Mouse (Mus musculus): ENCODE data around the gene Fth1.

Fth1 gene

GRCm38 (mm10) chr19:9992011-9992958, 11.9 kb downstream of the Fth1 start:
- DNase-seq (ENCODE audit: low read depth): no peak

GRCm38 (mm10) chr19:9993036-9993656, 12.7 kb downstream of the Fth1 start:
- peak; percentile 87 for DNase-seq (ENCODE audit: low read depth)

GRCm38 (mm10) chr19:9997204-9998062, 17.0 kb downstream of the Fth1 start:
- DNase-seq (ENCODE audit: low read depth): no peak

- no peak for DNase-seq (ENCODE audit: low read depth)
These were observed 17.6 kb downstream of the Fth1 start for GRCm38 (mm10) chr19:9998063-9998416.

GRCm38 (mm10) chr19:9998736-9999486, 18.5 kb downstream of the Fth1 start:
- no peak for DNase-seq (ENCODE audit: low read depth)

GRCm38 (mm10) chr19:10000330-10000729, 19.9 kb downstream of the Fth1 start:
- DNase-seq (ENCODE audit: low read depth): peak; percentile 54

- DNase-seq (ENCODE audit: low read depth): no peak
These were observed 21.0 kb downstream of the Fth1 start, which contains the start of the genes Best1 and Rab3il1 for GRCm38 (mm10) chr19:10001206-10001969. Gene Best1, minus strand, starts transcription at chr19:10001633. Gene Rab3il1, plus strand, starts transcription at chr19:10001669.

GRCm38 (mm10) chr19:10003696-10004095, 23.3 kb downstream of the Fth1 start:
- no peak for DNase-seq (ENCODE audit: low read depth)

GRCm38 (mm10) chr19:10011408-10011807, 31.0 kb downstream of the Fth1 start:
- DNase-seq (ENCODE audit: low read depth): no peak

GRCm38 (mm10) chr19:10012827-10013278, 32.5 kb downstream of the Fth1 start:
- DNase-seq (ENCODE audit: low read depth): no peak

- no peak for DNase-seq (ENCODE audit: low read depth)
These were observed 33.0 kb downstream of the Fth1 start for GRCm38 (mm10) chr19:10013348-10013747.

- no peak for DNase-seq (ENCODE audit: low read depth)
These were observed 33.5 kb downstream of the Fth1 start for GRCm38 (mm10) chr19:10013913-10014312.

GRCm38 (mm10) chr19:10014824-10015223, 34.4 kb downstream of the Fth1 start:
- DNase-seq (ENCODE audit: low read depth): no peak

GRCm38 (mm10) chr19:10015442-10015841, 35.0 kb downstream of the Fth1 start:
- DNase-seq (ENCODE audit: low read depth): no peak

GRCm38 (mm10) chr19:10016151-10016550, 35.8 kb downstream of the Fth1 start:
- DNase-seq (ENCODE audit: low read depth): no peak

- peak; percentile 58 for DNase-seq (ENCODE audit: low read depth)
These were observed 37.5 kb downstream of the Fth1 start for GRCm38 (mm10) chr19:10017637-10018526.

GRCm38 (mm10) chr19:10018527-10018818, 38.1 kb downstream of the Fth1 start:
- no peak for DNase-seq (ENCODE audit: low read depth)

GRCm38 (mm10) chr19:10019214-10019760, 38.9 kb downstream of the Fth1 start:
- no peak for DNase-seq (ENCODE audit: low read depth)

- DNase-seq (ENCODE audit: low read depth): no peak
These were observed 41.6 kb downstream of the Fth1 start for GRCm38 (mm10) chr19:10021981-10022380.

All from induced T-regulatory cell, adult 2 months (primary cell).